Mouse (Mus musculus) hindbrain, embryonic 16.5 days (tissue): Measurements from ENCODE around the gene Actrt2. TPM values are rescaled to one million over a fixed set of nuclear protein-coding genes. Genes with fewer than 3 reads are reported as not detected.

ENCODE experiments used
- ATAC-seq: fragments of 200-750 bp; cut with Nextera tagmentation; 2 replicates; pipeline ENCODE4 v1.8.0; 2017; ENCODE audit warnings: moderate TSS enrichment, moderate library complexity
- H3K27ac ChIP-seq: fragments of 300-500 bp; sonication (generic); 2 replicates; pipeline ENCODE4 v1.5.1; 2014; ENCODE audit warnings: low read depth, mild to moderate bottlenecking, control low read depth, low read length, moderate library complexity
- H3K27me3 ChIP-seq: fragments of 300-500 bp; sonication (generic); replicated peaks from 2 replicates; pipeline ENCODE4 v1.6.1; 2014; ENCODE audit warnings: low read length; ENCODE audit not compliant: control insufficient read depth, insufficient read depth
- H3K36me3 ChIP-seq: fragments of 300-500 bp; sonication (generic); 2 replicates; pipeline ENCODE4 v1.6.1; 2014; ENCODE audit warnings: mild to moderate bottlenecking, low read length, moderate library complexity, mixed read lengths; ENCODE audit not compliant: control insufficient read depth, insufficient read depth
- H3K4me1 ChIP-seq: fragments of 300-500 bp; sonication (generic); 2 replicates; pipeline ENCODE4 v1.6.1; 2014; ENCODE audit warnings: low read depth, low read length; ENCODE audit not compliant: control insufficient read depth, insufficient read depth
- H3K4me2 ChIP-seq: fragments of 300-500 bp; sonication (generic); 2 replicates; pipeline ENCODE4 v1.6.1; 2014; ENCODE audit warnings: mild to moderate bottlenecking, low read length, control low read depth, moderate library complexity
- H3K4me3 ChIP-seq: fragments of 300-500 bp; sonication (generic); 2 replicates; pipeline ENCODE4 v1.5.1; 2014; ENCODE audit warnings: mild to moderate bottlenecking, low read length, control low read depth, moderate library complexity
- H3K9ac ChIP-seq: fragments of 300-500 bp; sonication (generic); 2 replicates; pipeline ENCODE4 v1.6.1; 2014; ENCODE audit warnings: low read depth, mild to moderate bottlenecking, control low read depth, low read length, moderate library complexity
- H3K9me3 ChIP-seq: fragments of 300-500 bp; sonication (generic); 2 replicates; pipeline ENCODE4 v1.6.1; 2014; ENCODE audit warnings: mild to moderate bottlenecking, low read length, moderate library complexity; ENCODE audit not compliant: control insufficient read depth
- WGBS: fragments of 180-500 bp; shearing (Covaris S2); extraction: QIAGEN DNeasy Blood & Tissue Kit; methylation state at CpG from one replicate; pipeline ENCODE4 v1.1.7; 2014; 5-methylcytosine and 5-hydroxymethylcytosine counted together
- polyA plus RNA-seq: library from polyadenylated mRNA; unstranded; fragments of >200 nt; fragmentation: Nextera tagmentation; extraction: Ambion mirVana; gene quantifications from 2 replicates; pipeline ENCODE4 v1.2.1, GENCODE M21; 2015

Actrt2 gene
- polyA plus RNA-seq, 1 experiment from 2014 or later: not detected

DNA sequence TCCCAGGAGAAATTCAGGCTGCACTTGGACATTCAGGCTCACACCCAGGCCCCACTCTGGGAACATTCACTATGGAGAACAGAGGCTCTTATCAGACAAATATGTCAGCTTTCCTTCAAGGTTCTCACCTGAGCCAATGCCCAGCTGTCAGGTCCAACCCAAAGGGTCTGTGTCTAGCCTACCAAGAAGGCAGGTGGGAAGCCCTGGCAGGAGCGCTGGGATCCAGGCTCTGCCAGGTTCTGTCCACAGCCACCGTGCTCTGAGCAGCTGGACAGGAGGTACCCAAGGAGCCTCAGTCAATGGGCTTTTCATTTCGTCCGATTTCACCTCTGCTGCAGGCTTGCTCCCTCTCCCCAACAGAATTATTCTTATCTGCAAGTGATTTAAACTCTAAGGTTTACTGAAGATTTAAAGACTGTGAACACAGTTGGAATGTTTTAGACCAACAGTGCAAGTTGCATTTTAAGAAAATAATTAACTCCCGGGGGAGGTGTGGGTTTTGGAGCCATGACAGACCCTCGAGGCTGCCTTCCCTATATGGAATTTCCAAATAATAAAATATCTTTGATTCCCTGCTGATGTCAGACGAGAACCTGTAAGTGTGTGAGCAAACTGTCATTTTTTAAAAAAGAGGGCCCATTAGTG lies 35.9 kb upstream of the Actrt2 start:
- H3K4me2 ChIP-seq: no peak overlapping the region
- no peaks in the 10 kb centered on the region; the same call in 1 of the 2 replicates for H3K27me3 ChIP-seq
- 67% methylated on average over 7 of the region's 7 CpGs for WGBS
- H3K9me3 ChIP-seq: no peaks in the 10 kb centered on the region
- no peaks in the 10 kb centered on the region for H3K36me3 ChIP-seq
- no peak overlapping the region for H3K27ac ChIP-seq
- H3K4me1 ChIP-seq: no peaks in the 10 kb centered on the region
- no peak for ATAC-seq
- no peak overlapping the region for H3K9ac ChIP-seq
- H3K4me3 ChIP-seq: no peak overlapping the region

- no peaks in the 10 kb centered on the region; the same call in 1 of the 2 replicates for H3K27me3 ChIP-seq
- no peak for ATAC-seq
- H3K27ac ChIP-seq: no peak overlapping the region
- no peak overlapping the region for H3K4me3 ChIP-seq
- 93% methylated on average over 7 of the region's 7 CpGs for WGBS
- no peak overlapping the region for H3K4me2 ChIP-seq
- H3K4me1 ChIP-seq: 0 out of 2 replicates have a peak, but pooled peaks cover 2% of the 10 kb centered on the region
- H3K9ac ChIP-seq: no peak overlapping the region
- H3K9me3 ChIP-seq: no peaks in the 10 kb centered on the region
- no peaks in the 10 kb centered on the region for H3K36me3 ChIP-seq
Observed at GRCm38 (mm10) chr4:154702931-154703330, 35.3 kb upstream of the Actrt2 start.

DNA sequence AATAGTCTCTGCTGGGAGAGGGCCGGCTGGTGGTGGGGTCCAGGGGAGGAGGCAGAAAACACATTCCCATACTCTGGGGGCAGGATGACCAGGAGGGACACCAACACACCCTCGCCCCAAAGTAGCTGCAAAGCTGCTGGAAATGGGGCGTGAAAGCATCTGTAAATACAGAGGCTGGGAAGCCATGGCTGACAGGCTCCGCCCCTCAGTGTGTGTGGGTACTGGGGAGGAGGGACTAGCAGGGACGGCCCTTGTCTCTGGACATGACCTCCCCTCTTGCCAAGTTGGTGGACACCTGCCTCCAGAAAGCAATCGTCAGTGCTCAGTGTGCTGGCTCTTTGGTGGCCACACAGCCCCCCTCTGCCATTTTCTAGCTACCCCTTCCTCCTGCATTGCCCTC lies 34.5 kb upstream of the Actrt2 start:
- Histone ChIP-seq H3K36me3 (no peaks in the 10 kb centered on the region), H3K9me3 (no peaks in the 10 kb centered on the region), H3K4me3 (no peak overlapping the region), H3K27ac (no peak overlapping the region), H3K9ac (no peak overlapping the region), H3K4me1 (0 out of 2 replicates have a peak, but pooled peaks cover 2% of the 10 kb centered on the region), H3K27me3 (no peaks in the 10 kb centered on the region; the same call in 1 of the 2 replicates), H3K4me2 (no peak overlapping the region)
- ATAC-seq: no peak
- WGBS: 67% methylated on average over 6 of the region's 6 CpGs

DNA sequence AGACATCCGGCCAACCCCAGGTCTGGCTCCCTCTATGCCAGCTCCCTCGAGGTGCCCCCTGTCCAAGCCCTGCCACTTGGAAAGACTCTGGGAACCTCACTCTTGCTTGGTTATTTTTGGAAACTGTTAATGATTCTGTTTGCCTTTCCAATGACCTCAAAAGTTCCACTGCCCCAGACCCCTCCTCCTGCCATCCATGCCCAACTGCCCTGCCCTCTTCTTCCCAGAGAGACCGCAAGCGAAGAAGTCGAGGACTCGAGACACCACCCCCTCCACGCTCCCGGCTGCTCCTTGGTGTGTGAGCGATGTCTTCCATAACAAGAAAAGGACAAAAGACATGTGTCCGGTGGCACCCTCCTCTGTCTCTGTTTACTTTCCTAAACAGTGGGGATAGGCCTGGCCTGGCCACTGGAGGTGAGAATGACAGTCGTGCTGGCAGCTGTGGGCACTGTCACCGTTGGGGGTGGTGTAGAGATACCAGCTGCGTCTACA lies 33.3 kb upstream of the Actrt2 start:
- Histone ChIP-seq H3K27me3 (no peaks in the 10 kb centered on the region; the same call in 1 of the 2 replicates), H3K4me1 (0 out of 2 replicates have a peak, but pooled peaks cover 2% of the 10 kb centered on the region), H3K9ac (no peak overlapping the region)

GRCm38 (mm10) chr4:154700436-154700835 lies 32.8 kb upstream of the Actrt2 start:
- Histone ChIP-seq H3K27me3 (no peaks in the 10 kb centered on the region; the same call in 1 of the 2 replicates), H3K27ac (no peak overlapping the region), H3K9me3 (no peaks in the 10 kb centered on the region), H3K4me1 (0 out of 2 replicates have a peak, but pooled peaks cover 2% of the 10 kb centered on the region), H3K4me2 (no peak overlapping the region), H3K4me3 (no peak overlapping the region), H3K36me3 (no peaks in the 10 kb centered on the region), H3K9ac (no peak overlapping the region)
- ATAC-seq: no peak
- 94% methylated on average over 6 of the region's 6 CpGs for WGBS

More for the DNA sequence above, 33.3 kb upstream of the Actrt2 start:
- WGBS: 85% methylated on average over 13 of the region's 13 CpGs
- Histone ChIP-seq H3K27ac (no peak overlapping the region), H3K4me3 (no peak overlapping the region), H3K9me3 (no peaks in the 10 kb centered on the region), H3K36me3 (no peaks in the 10 kb centered on the region), H3K4me2 (no peak overlapping the region)
- ATAC-seq: no peak

- Histone ChIP-seq H3K4me3 (no peak overlapping the region), H3K4me2 (no peak overlapping the region), H3K36me3 (no peaks in the 10 kb centered on the region), H3K27ac (no peak overlapping the region), H3K27me3 (no peaks in the 10 kb centered on the region; the same call in 1 of the 2 replicates), H3K4me1 (0 out of 2 replicates have a peak, but pooled peaks cover 2% of the 10 kb centered on the region), H3K9me3 (no peaks in the 10 kb centered on the region), H3K9ac (no peak overlapping the region)
- ATAC-seq: no peak
- 86% methylated on average over 8 of the region's 8 CpGs for WGBS
Observed at GRCm38 (mm10) chr4:154699236-154699635, 31.6 kb upstream of the Actrt2 start.

DNA sequence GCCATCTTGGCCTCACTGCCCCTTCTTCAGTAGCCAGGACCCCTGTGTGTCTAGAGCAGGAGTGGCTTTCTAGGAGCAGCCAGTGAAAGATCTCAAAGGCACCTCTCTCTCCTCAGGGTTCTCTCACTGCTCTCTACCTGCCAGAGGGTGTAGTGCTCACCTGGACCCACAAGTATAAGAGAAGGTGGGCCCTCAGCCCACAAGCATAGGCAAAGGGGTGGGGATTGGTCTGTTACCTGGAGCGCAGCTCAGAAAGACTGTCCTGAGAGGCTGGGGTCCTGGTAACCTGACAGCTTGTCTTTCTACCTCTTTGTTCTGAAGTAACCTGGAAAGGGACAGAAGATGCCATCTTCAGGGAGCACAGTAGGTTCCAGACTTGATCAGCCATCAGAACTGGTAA lies 31.0 kb upstream of the Actrt2 start:
- H3K27ac ChIP-seq: no peak overlapping the region
- WGBS: 100% methylated on average over 1 of the region's 1 CpGs
- no peaks in the 10 kb centered on the region for H3K9me3 ChIP-seq
- H3K4me3 ChIP-seq: no peak overlapping the region
- H3K27me3 ChIP-seq: no peaks in the 10 kb centered on the region; the same call in 1 of the 2 replicates
- no peak overlapping the region for H3K9ac ChIP-seq
- H3K4me2 ChIP-seq: no peak overlapping the region
- no peaks in the 10 kb centered on the region for H3K36me3 ChIP-seq
- ATAC-seq: no peak
- 0 out of 2 replicates have a peak, but pooled peaks cover 2% of the 10 kb centered on the region for H3K4me1 ChIP-seq

DNA sequence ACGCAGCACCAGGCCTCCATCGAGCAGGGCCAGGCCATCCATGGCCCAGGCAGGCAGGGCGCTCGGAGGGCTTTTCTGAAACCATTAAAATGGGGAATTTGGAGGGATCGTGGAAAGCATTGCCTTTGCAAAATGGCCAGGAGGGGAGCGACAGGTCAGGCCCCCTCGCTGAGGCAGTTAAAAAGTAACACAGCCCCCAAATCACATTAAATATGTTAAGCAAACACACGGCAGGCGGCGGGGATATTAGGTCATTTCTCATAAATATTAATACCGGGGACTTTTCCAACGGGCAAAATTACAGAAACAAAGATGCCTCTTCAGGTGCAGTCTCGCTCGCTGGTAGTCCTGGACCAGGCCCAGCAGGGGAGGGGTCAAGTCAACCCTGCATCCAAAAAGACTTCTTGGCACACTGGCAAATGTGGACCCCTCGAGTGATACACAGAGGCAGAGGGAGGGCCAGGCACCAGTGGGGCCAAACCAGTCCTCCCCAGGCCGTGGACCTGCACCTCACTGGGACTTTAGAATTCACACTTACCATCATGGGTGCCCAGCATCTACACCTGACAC lies 30.4 kb upstream of the Actrt2 start:
- no peak overlapping the region for H3K4me2 ChIP-seq
- 0 out of 2 replicates have a peak overlapping the region, but pooled peaks have one; percentile 31 for H3K9ac ChIP-seq
- H3K27me3 ChIP-seq: no peaks in the 10 kb centered on the region; the same call in 1 of the 2 replicates
- no peaks in the 10 kb centered on the region for H3K36me3 ChIP-seq
- no peaks in the 10 kb centered on the region for H3K9me3 ChIP-seq
- WGBS: 57% methylated on average over 16 of the region's 16 CpGs
- H3K27ac ChIP-seq: no peak overlapping the region
- no peak for ATAC-seq
- 0 out of 2 replicates have a peak, but pooled peaks cover 2% of the 10 kb centered on the region for H3K4me1 ChIP-seq
- no peak overlapping the region for H3K4me3 ChIP-seq

DNA sequence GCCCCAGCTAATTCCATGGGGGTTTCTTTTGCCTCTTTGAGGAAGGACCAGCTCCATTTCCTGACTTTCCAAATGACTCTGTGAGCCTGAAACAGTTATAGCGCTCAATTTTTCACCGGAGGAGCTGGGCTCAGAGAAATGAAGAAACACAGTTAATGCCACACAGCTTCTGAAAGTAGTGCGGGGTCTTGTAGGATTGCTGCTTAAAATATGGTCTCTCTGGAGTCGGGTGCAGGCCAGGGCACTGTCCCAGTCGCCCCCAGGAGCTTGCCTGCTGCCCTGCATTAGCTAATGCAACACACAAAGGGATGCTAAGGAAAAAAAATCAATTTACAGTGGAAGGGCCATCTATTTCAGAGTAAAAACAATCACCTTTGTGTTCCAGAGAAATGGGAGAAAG lies 29.8 kb upstream of the Actrt2 start:
- 0 out of 2 replicates have a peak, but pooled peaks cover 2% of the 10 kb centered on the region for H3K4me1 ChIP-seq
- H3K4me2 ChIP-seq: no peak overlapping the region
- H3K4me3 ChIP-seq: no peak overlapping the region
- H3K36me3 ChIP-seq: no peaks in the 10 kb centered on the region
- no peak overlapping the region for H3K9ac ChIP-seq
- no peak overlapping the region for H3K27ac ChIP-seq
- H3K27me3 ChIP-seq: no peaks in the 10 kb centered on the region; the same call in 1 of the 2 replicates
- H3K9me3 ChIP-seq: no peaks in the 10 kb centered on the region
- WGBS: 75% methylated on average over 5 of the region's 5 CpGs
- no peak for ATAC-seq
